Mouse (Mus musculus) heart, embryonic 13.5 days (tissue): ENCODE measurements around the gene Pdlim1. TPM values are rescaled to one million over a fixed set of nuclear protein-coding genes. Genes with fewer than 3 reads are reported as not detected.

Experiments
- ATAC-seq: fragments of 200-750 bp; cut with Nextera tagmentation; 2 replicates; pipeline ENCODE4 v1.8.0; 2017; ENCODE audit warnings: moderate TSS enrichment; ENCODE audit not compliant: insufficient number of reproducible peaks, low FRiP score, low TSS enrichment; ENCODE audit errors: extremely low read depth
- H3K27ac ChIP-seq: fragments of 300-500 bp; sonication (generic); replicated peaks from 2 replicates; pipeline ENCODE4 v1.5.1; 2015; ENCODE audit warnings: moderate library complexity, mild to moderate bottlenecking, inconsistent platforms
- H3K27me3 ChIP-seq: fragments of 300-500 bp; sonication (generic); replicated peaks from 2 replicates; pipeline ENCODE4 v1.6.1; 2015; ENCODE audit warnings: mild to moderate bottlenecking, inconsistent platforms
- H3K36me3 ChIP-seq: fragments of 300-500 bp; sonication (generic); 2 replicates; pipeline ENCODE4 v1.6.1; 2015; ENCODE audit warnings: mild to moderate bottlenecking, inconsistent platforms
- H3K4me1 ChIP-seq: fragments of 300-500 bp; sonication (generic); 2 replicates; pipeline ENCODE4 v1.6.1; 2015; ENCODE audit warnings: inconsistent platforms
- H3K4me2 ChIP-seq: fragments of 300-500 bp; sonication (generic); 2 replicates; pipeline ENCODE4 v1.6.1; 2015; ENCODE audit warnings: inconsistent platforms, mild to moderate bottlenecking, moderate library complexity
- H3K4me3 ChIP-seq: fragments of 300-500 bp; sonication (generic); 2 replicates; pipeline ENCODE4 v1.5.1; 2015; ENCODE audit warnings: moderate library complexity, mild to moderate bottlenecking, inconsistent platforms
- H3K9ac ChIP-seq: fragments of 300-500 bp; sonication (generic); 2 replicates; pipeline ENCODE4 v1.6.1; 2015; ENCODE audit warnings: inconsistent platforms, mild to moderate bottlenecking, moderate library complexity
- H3K9me3 ChIP-seq: fragments of 300-500 bp; sonication (generic); 2 replicates; pipeline ENCODE4 v1.6.1; 2016; ENCODE audit warnings: inconsistent platforms
- WGBS: fragments of 180-500 bp; shearing (Covaris S2); methylation state at CpG from one replicate; pipeline ENCODE4 v1.1.7; 2015; ENCODE audit warnings: mixed read lengths; 5-methylcytosine and 5-hydroxymethylcytosine counted together
- polyA plus RNA-seq: library from polyadenylated mRNA; unstranded; fragments of >200 nt; fragmentation: Nextera tagmentation; extraction: Ambion mirVana; gene quantifications from 2 replicates; pipeline ENCODE4 v1.2.1, GENCODE M21; 2015

The Pdlim1 gene
- polyA plus RNA-seq, 1 experiment from 2014 or later, result 247 TPM

- Histone ChIP-seq H3K36me3 (no peaks in the 10 kb centered on the region), H3K27ac (no peak overlapping the region), H3K4me3 (no peak overlapping the region), H3K4me1 (peaks cover 16% of the 10 kb centered on the region), H3K27me3 (no peaks in the 10 kb centered on the region), H3K9ac (no peak overlapping the region), H3K4me2 (no peak overlapping the region), H3K9me3 (peaks cover 16% of the 10 kb centered on the region)
- ATAC-seq, result no peak
- 63% methylated on average over 2 of the region's 2 CpGs for WGBS
Observed at GRCm38 (mm10) chr19:40283415-40283814, 11.8 kb upstream of the Pdlim1 start.

- Histone ChIP-seq H3K27me3 (no peaks in the 10 kb centered on the region), H3K4me3 (no peak overlapping the region), H3K27ac (peak overlapping the region; percentile 62), H3K9ac (0 out of 2 replicates have a peak overlapping the region, but pooled peaks have one; percentile 21), H3K4me1 (peaks cover 10% of the 10 kb centered on the region), H3K4me2 (0 out of 2 replicates have a peak overlapping the region, but pooled peaks have one; percentile 2), H3K36me3 (no peaks in the 10 kb centered on the region), H3K9me3 (peaks cover 16% of the 10 kb centered on the region)
- 25% methylated on average over 8 of the region's 8 CpGs for WGBS
- no peak for ATAC-seq
Observed at GRCm38 (mm10) chr19:40278372-40279023, 6.9 kb upstream of the Pdlim1 start.

- 86% methylated on average over 8 of the region's 8 CpGs for WGBS
- ATAC-seq, result no peak
Observed at GRCm38 (mm10) chr19:40277494-40277893, 5.9 kb upstream of the Pdlim1 start.

GRCm38 (mm10) chr19:40275401-40276188 is 4.0 kb upstream of the Pdlim1 start:
- Histone ChIP-seq H3K4me2 (no peak overlapping the region), H3K9ac (no peak overlapping the region), H3K27ac (no peak overlapping the region), H3K9me3 (0 out of 2 replicates have a peak, but pooled peaks cover 4% of the 10 kb centered on the region), H3K4me3 (no peak overlapping the region), H3K36me3 (no peaks in the 10 kb centered on the region), H3K27me3 (no peaks in the 10 kb centered on the region; the same call in 1 of the 2 replicates), H3K4me1 (peaks cover 19% of the 10 kb centered on the region)
- 76% methylated on average over 14 of the region's 14 CpGs for WGBS
- no peak for ATAC-seq

More at GRCm38 (mm10) chr19:40277494-40277893, 5.9 kb upstream of the Pdlim1 start:
- Histone ChIP-seq H3K9ac (no peak overlapping the region), H3K9me3 (peaks cover 16% of the 10 kb centered on the region), H3K4me1 (peaks cover 10% of the 10 kb centered on the region), H3K4me2 (no peak overlapping the region), H3K27me3 (no peaks in the 10 kb centered on the region), H3K27ac (no peak overlapping the region), H3K36me3 (no peaks in the 10 kb centered on the region), H3K4me3 (no peak overlapping the region)

- Histone ChIP-seq H3K4me2 (no peak overlapping the region), H3K4me1 (peaks cover 32% of the 10 kb centered on the region), H3K36me3 (peaks cover 10% of the 10 kb centered on the region; the same call in 1 of the 2 replicates), H3K27me3 (no peaks in the 10 kb centered on the region; the same call in 1 of the 2 replicates), H3K9ac (no peak overlapping the region), H3K27ac (no peak overlapping the region), H3K4me3 (no peak overlapping the region), H3K9me3 (no peaks in the 10 kb centered on the region)
- WGBS, result 52% methylated on average over 13 of the region's 13 CpGs
- no peak for ATAC-seq
Observed at GRCm38 (mm10) chr19:40272674-40273073, 1.0 kb upstream of the Pdlim1 start.

- 3% methylated on average over 63 of the region's 63 CpGs for WGBS
- Histone ChIP-seq H3K4me1 (peaks cover 40% of the 10 kb centered on the region), H3K9ac (peak overlapping the region; percentile 95), H3K27me3 (no peaks in the 10 kb centered on the region; the same call in 1 of the 2 replicates), H3K9me3 (no peaks in the 10 kb centered on the region), H3K27ac (peak overlapping the region; percentile 85), H3K4me2 (peak overlapping the region; percentile 80), H3K36me3 (peaks cover 23% of the 10 kb centered on the region), H3K4me3 (peak overlapping the region; percentile 87)
- peak; percentile 59; the same call in 1 of the 2 replicates for ATAC-seq
Observed at GRCm38 (mm10) chr19:40270351-40271307, 1.0 kb downstream of the Pdlim1 start.

GRCm38 (mm10) chr19:40269526-40269925 is 2.1 kb downstream of the Pdlim1 start:
- peak overlapping the region; percentile 95 for H3K9ac ChIP-seq
- no peaks in the 10 kb centered on the region; the same call in 1 of the 2 replicates for H3K27me3 ChIP-seq
- peak overlapping the region; percentile 58 for H3K27ac ChIP-seq
- peaks cover 25% of the 10 kb centered on the region for H3K36me3 ChIP-seq
- peak overlapping the region; percentile 80 for H3K4me2 ChIP-seq
- H3K9me3 ChIP-seq, result no peaks in the 10 kb centered on the region
- peak overlapping the region; percentile 87 for H3K4me3 ChIP-seq
- no peak for ATAC-seq
- WGBS, result 48% methylated on average over 5 of the region's 5 CpGs
- peaks cover 40% of the 10 kb centered on the region for H3K4me1 ChIP-seq

GRCm38 (mm10) chr19:40268493-40268892 is 3.1 kb downstream of the Pdlim1 start:
- no peak overlapping the region for H3K27ac ChIP-seq
- peaks cover 40% of the 10 kb centered on the region for H3K4me1 ChIP-seq
- no peak for ATAC-seq
- 0 out of 2 replicates have a peak overlapping the region, but pooled peaks have one; percentile 6 for H3K9ac ChIP-seq
- H3K4me3 ChIP-seq, result 0 out of 2 replicates have a peak overlapping the region, but pooled peaks have one; percentile 1
- no peaks in the 10 kb centered on the region; the same call in 1 of the 2 replicates for H3K27me3 ChIP-seq
- no peaks in the 10 kb centered on the region for H3K9me3 ChIP-seq
- peaks cover 25% of the 10 kb centered on the region for H3K36me3 ChIP-seq
- H3K4me2 ChIP-seq, result peak overlapping the region; percentile 80
- WGBS, result 67% methylated on average over 3 of the region's 3 CpGs

GRCm38 (mm10) chr19:40267380-40267779 is 4.3 kb downstream of the Pdlim1 start:
- no peak for ATAC-seq
- H3K4me2 ChIP-seq, result peak overlapping the region; percentile 80; the same call in 1 of the 2 replicates
- no peak overlapping the region for H3K4me3 ChIP-seq
- H3K9me3 ChIP-seq, result no peaks in the 10 kb centered on the region
- peak overlapping the region; percentile 30; the same call in 1 of the 2 replicates for H3K27ac ChIP-seq
- H3K36me3 ChIP-seq, result peaks cover 25% of the 10 kb centered on the region
- 0 out of 2 replicates have a peak overlapping the region, but pooled peaks have one; percentile 13 for H3K9ac ChIP-seq
- peaks cover 40% of the 10 kb centered on the region for H3K4me1 ChIP-seq
- H3K27me3 ChIP-seq, result no peaks in the 10 kb centered on the region; the same call in 1 of the 2 replicates
- 67% methylated on average over 1 of the region's 1 CpGs for WGBS

GRCm38 (mm10) chr19:40259485-40259884 is 12.2 kb downstream of the Pdlim1 start:
- ATAC-seq, result no peak
- no peaks in the 10 kb centered on the region for H3K9me3 ChIP-seq
- H3K4me2 ChIP-seq, result no peak overlapping the region
- no peaks in the 10 kb centered on the region for H3K27me3 ChIP-seq
- 52% methylated on average over 1 of the region's 1 CpGs for WGBS
- peaks cover 71% of the 10 kb centered on the region for H3K4me1 ChIP-seq
- no peak overlapping the region for H3K4me3 ChIP-seq
- H3K27ac ChIP-seq, result no peak overlapping the region
- H3K9ac ChIP-seq, result no peak overlapping the region
- peaks cover 29% of the 10 kb centered on the region for H3K36me3 ChIP-seq
